Mouse (Mus musculus) hindbrain, embryonic 15.5 days (tissue): ENCODE measurements around the gene Kif3a. TPM values are rescaled to one million over a fixed set of nuclear protein-coding genes. Genes with fewer than 3 reads are reported as not detected.

Source experiments
- ATAC-seq: fragments of 200-750 bp; cut with Nextera tagmentation; 2 replicates; pipeline ENCODE4 v1.8.0; 2017; ENCODE audit warnings: low read depth, moderate number of reproducible peaks, moderate TSS enrichment; ENCODE audit not compliant: low FRiP score
- H3K27ac ChIP-seq: fragments of 300-500 bp; sonication (generic); replicated peaks from 2 replicates; pipeline ENCODE4 v1.5.1; 2015; ENCODE audit warnings: mild to moderate bottlenecking, inconsistent platforms
- H3K27me3 ChIP-seq: fragments of 300-500 bp; sonication (generic); 2 replicates; pipeline ENCODE4 v1.6.1; 2015; ENCODE audit warnings: control low read depth, inconsistent platforms
- H3K36me3 ChIP-seq: fragments of 300-500 bp; sonication (generic); 2 replicates; pipeline ENCODE4 v1.6.1; 2015; ENCODE audit warnings: control low read depth, inconsistent platforms
- H3K4me1 ChIP-seq: fragments of 300-500 bp; sonication (generic); replicated peaks from 2 replicates; pipeline ENCODE4 v1.6.1; 2015; ENCODE audit warnings: control low read depth, inconsistent platforms
- H3K4me2 ChIP-seq: fragments of 300-500 bp; sonication (generic); 2 replicates; pipeline ENCODE4 v1.6.1; 2015; ENCODE audit warnings: moderate library complexity, mild to moderate bottlenecking, inconsistent platforms
- H3K4me3 ChIP-seq: fragments of 300-500 bp; sonication (generic); 2 replicates; pipeline ENCODE4 v1.5.1; 2015; ENCODE audit warnings: mild to moderate bottlenecking, inconsistent platforms
- H3K9ac ChIP-seq: fragments of 300-500 bp; sonication (generic); 2 replicates; pipeline ENCODE4 v1.6.1; 2015; ENCODE audit warnings: inconsistent platforms
- H3K9me3 ChIP-seq: fragments of 300-500 bp; sonication (generic); 2 replicates; pipeline ENCODE4 v1.6.1; 2016; ENCODE audit warnings: control low read depth, inconsistent platforms
- WGBS: fragments of 180-500 bp; shearing (Covaris S2); methylation state at CpG from one replicate; pipeline ENCODE4 v1.1.7; 2015; 5-methylcytosine and 5-hydroxymethylcytosine counted together
- polyA plus RNA-seq: library from polyadenylated mRNA; unstranded; fragments of >200 nt; fragmentation: Nextera tagmentation; extraction: Ambion mirVana; gene quantifications from 2 replicates; pipeline ENCODE4 v1.2.1, GENCODE M21; 2015

Kif3a gene
- polyA plus RNA-seq, 1 experiment from 2014 or later = 318 TPM

- Histone ChIP-seq H3K9ac (no peak overlapping the region), H3K27me3 (peaks cover 13% of the 10 kb centered on the region; the same call in 1 of the 2 replicates), H3K4me3 (no peak overlapping the region), H3K27ac (no peak overlapping the region), H3K4me2 (no peak overlapping the region; the same call in 1 of the 2 replicates), H3K9me3 (no peaks in the 10 kb centered on the region), H3K36me3 (no peaks in the 10 kb centered on the region), H3K4me1 (peaks cover 13% of the 10 kb centered on the region)
- ATAC-seq = no peak
- 21% methylated on average over 21 of the region's 21 CpGs for WGBS
Measured at GRCm38 (mm10) chr11:53637046-53637802, 70.0 kb downstream of the Kif3a start.

DNA sequence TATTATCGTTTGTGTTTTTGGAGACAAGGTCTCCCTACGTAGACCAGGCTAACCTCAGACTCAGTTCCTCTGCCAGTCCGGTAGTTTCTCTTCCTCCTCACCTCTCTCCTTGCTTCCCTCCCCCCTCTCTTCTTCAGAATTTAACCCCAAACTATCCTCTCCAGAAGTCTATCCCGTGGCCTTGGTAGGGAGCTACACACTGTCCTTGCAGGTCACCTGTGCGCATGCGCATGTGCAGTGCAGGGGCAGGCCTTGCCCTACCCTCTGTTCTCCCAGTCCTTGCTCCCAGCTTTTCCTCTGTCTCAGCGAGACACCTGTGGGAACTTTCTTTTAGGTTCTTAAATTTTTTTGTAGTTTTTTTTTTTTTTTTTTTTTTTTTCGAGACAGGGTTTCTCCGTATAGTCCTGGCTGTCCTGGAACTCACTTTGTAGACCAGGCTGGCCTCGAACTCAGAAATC, 70.7 kb downstream of the Kif3a start:
- Histone ChIP-seq H3K4me2 (no peak overlapping the region), H3K36me3 (no peaks in the 10 kb centered on the region), H3K9ac (no peak overlapping the region), H3K27ac (no peak overlapping the region), H3K9me3 (no peaks in the 10 kb centered on the region), H3K27me3 (peaks cover 13% of the 10 kb centered on the region; the same call in 1 of the 2 replicates), H3K4me1 (peaks cover 13% of the 10 kb centered on the region), H3K4me3 (no peak overlapping the region)
- no peak for ATAC-seq
- 81% methylated on average over 10 of the region's 10 CpGs for WGBS

DNA sequence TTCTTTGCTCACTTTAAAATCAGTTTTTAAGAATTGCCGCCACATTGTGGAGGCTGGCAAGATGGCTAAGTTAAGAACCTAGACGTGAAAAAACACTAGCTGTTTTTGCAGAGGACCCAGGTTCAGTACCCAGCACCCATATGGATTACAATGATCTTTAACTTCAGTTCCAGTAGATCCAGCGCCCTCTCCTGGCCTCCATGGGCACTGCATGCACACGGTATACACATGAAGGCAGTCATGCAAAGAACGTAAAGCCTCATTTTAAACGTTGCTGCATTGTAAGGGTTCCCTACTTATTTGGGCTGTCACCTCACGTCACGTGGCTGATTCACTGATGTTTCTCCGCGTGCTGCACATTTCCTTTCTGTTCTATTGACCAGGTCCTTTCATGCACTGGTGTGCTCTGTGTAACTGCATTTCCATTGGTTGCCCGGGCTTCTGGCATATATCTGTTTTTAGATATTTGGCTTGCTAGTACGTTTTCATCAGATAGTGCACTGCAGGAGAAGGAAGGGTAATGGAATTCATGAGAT, 75.6 kb downstream of the Kif3a start:
- 79% methylated on average over 12 of the region's 12 CpGs for WGBS

DNA sequence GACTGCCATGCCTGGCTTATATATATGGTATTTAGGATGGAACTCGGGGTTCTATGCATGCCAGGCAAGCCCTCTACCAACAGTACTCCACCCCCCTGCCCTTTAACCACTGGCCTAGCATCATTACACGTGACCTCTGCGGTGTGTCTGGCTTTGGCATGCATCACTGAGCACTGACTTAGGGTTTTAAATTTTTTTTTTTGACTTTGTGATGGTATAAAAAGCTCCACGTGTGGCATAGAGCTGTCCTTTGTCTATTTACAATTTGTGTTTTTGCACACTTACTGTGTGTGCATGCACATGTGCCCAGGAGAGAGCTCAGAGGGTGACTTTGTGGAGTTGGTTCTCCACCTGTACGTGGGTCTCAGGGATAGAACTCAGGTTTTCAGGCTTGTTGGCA, 76.8 kb downstream of the Kif3a start:
- Histone ChIP-seq H3K4me2 (no peak overlapping the region), H3K4me3 (no peak overlapping the region), H3K27ac (no peak overlapping the region), H3K36me3 (no peaks in the 10 kb centered on the region), H3K27me3 (no peaks in the 10 kb centered on the region), H3K9ac (no peak overlapping the region), H3K9me3 (no peaks in the 10 kb centered on the region), H3K4me1 (no peaks in the 10 kb centered on the region)
- no peak for ATAC-seq
- 76% methylated on average over 5 of the region's 5 CpGs for WGBS

More for the DNA sequence above, 75.6 kb downstream of the Kif3a start:
- Histone ChIP-seq H3K27ac (no peak overlapping the region), H3K27me3 (peaks cover under 1% of the 10 kb centered on the region; the same call in 1 of the 2 replicates), H3K4me1 (no peaks in the 10 kb centered on the region), H3K9me3 (no peaks in the 10 kb centered on the region), H3K4me2 (no peak overlapping the region), H3K9ac (no peak overlapping the region), H3K36me3 (no peaks in the 10 kb centered on the region), H3K4me3 (no peak overlapping the region)
- no peak for ATAC-seq

DNA sequence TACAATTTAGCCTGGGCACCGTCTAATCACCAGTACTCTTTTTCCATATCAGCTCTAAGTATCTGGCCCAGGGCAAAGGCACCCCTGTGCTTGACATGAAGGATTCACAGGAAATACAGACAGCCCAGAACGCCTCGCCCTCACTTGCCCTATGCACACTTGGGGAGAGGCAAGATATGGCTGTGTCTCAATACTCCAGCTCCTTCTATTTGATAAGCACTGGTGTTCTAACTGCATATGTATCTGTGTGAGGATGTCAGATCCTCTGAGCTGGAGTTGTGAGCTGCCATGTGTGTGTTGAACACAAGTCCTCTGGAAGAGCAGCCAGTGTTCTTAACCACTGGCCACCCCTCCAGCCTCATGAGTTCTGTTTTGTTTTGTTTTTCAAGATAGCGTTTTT, 84.3 kb downstream of the Kif3a start:
- Histone ChIP-seq H3K9ac (no peak overlapping the region), H3K4me2 (no peak overlapping the region), H3K4me3 (no peak overlapping the region), H3K27me3 (no peaks in the 10 kb centered on the region), H3K36me3 (peaks cover 11% of the 10 kb centered on the region), H3K4me1 (no peaks in the 10 kb centered on the region), H3K27ac (no peak overlapping the region), H3K9me3 (no peaks in the 10 kb centered on the region)
- 93% methylated on average over 4 of the region's 4 CpGs for WGBS
- no peak for ATAC-seq

Other genes starting within 250 kb of the Kif3a start
- gene Zcchc10, start 242.7 kb upstream of the Kif3a start, polyA plus RNA-seq = 15.0 and 15.1 TPM in 2 replicates
- 43.9 and 63.2 TPM in 2 replicates for gene Aff4, start 216.5 kb upstream of the Kif3a start, polyA plus RNA-seq
- 0.52 TPM in 1 of 2 replicates, not detected in the other for gene Leap2, start 144.2 kb upstream of the Kif3a start, polyA plus RNA-seq
- 797 and 823 TPM in 2 replicates for gene Uqcrq, start 136.5 kb upstream of the Kif3a start, polyA plus RNA-seq
- gene Gdf9, start 136.4 kb upstream of the Kif3a start, polyA plus RNA-seq = 2.9 and 3.2 TPM in 2 replicates
- 0.07 TPM in 1 of 2 replicates, not detected in the other for gene Gm10447, start 110.3 kb upstream of the Kif3a start, polyA plus RNA-seq
- 3.5 TPM in 2 replicates for gene Shroom1, start 110.2 kb upstream of the Kif3a start, polyA plus RNA-seq
- gene Gm9837, start 96.9 kb upstream of the Kif3a start, polyA plus RNA-seq = not detected in 2 replicates
- 0.38 TPM in 1 of 2 replicates, not detected in the other for gene Gm9945, start 87.2 kb upstream of the Kif3a start, polyA plus RNA-seq
- 1.3 and 1.6 TPM in 2 replicates for gene Sowaha, start 87.1 kb upstream of the Kif3a start, polyA plus RNA-seq
- gene Sept8, start 48.1 kb upstream of the Kif3a start, polyA plus RNA-seq = 18.6 and 20.7 TPM in 2 replicates
- 3.6 and 5.8 TPM in 2 replicates for gene Il4, start 51.3 kb downstream of the Kif3a start, polyA plus RNA-seq
- not detected in 2 replicates for gene Il13, start 67.3 kb downstream of the Kif3a start, polyA plus RNA-seq
- gene Rad50, start 139.9 kb downstream of the Kif3a start, polyA plus RNA-seq = 12.2 and 12.3 TPM in 2 replicates
- not detected in 2 replicates for gene Il5, start 153.4 kb downstream of the Kif3a start, polyA plus RNA-seq
- 3.7 and 4.8 TPM in 2 replicates for gene Irf1, start 202.6 kb downstream of the Kif3a start, polyA plus RNA-seq
- not detected in 2 replicates for gene Gm17334, start 205.8 kb downstream of the Kif3a start, polyA plus RNA-seq